Mouse (Mus musculus): ENCODE results near the gene Wdfy3.

Gene Wdfy3

DNA sequence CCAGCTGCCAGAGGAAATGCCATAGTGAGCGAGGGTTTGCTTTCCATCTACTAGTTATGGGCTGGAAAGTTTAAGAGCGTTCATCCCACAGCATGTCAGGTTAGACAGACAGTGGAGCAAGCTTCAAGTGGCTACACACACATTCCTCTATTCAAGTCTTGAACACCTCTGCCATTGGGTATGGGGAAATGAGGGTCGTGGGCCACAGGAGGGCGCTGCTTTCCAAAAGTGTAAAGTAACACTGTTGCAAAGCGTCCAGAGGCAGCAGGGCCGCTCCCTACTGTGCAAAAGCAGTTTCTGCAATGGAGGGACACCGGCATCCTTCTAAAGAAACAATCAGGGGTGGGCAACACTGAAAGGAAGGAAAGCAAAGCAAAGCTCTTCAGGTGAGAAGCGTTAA is 235.8 kb downstream of the Wdfy3 start:
- no peak for DNase-seq (ENCODE audit: extremely low spot score)

DNA sequence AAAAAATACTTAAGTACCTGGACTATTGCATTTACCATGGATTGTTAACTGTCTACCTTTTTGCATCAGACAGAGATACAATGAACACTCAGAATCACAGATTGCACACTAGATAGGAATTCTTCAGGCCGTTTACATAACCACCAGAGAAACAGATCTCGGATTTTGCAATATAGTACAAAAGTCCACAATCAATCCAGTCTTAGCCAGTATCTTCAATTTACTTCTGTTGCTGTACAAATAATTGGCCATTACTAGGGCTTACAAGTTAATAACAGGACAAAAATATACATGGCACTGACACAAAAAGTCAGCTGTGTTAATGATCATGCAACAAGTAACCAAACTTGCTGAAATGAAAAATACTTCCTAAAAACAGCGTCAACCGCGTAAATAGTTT is 236.7 kb downstream of the Wdfy3 start:
- no peak for DNase-seq (ENCODE audit: extremely low spot score)

DNA sequence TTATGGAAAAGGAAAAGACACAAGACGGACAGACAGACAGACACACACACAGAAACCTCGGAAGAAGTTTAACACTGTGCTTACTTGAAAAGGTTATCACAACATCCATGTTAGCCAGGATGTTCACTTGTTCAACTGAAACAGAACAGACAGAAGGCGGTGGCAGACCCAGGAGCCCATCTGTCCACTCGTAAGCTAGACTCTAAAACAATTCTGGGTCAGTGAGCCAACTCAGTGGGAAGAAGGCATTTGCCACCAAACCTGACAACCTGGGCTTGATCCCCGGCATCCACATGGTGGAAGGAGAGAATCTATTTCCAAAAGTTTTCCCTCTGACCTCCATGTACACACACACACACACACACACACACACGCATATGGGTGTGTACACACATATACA is 237.7 kb downstream of the Wdfy3 start:
- DNase-seq (ENCODE audit: extremely low spot score), result no peak

DNA sequence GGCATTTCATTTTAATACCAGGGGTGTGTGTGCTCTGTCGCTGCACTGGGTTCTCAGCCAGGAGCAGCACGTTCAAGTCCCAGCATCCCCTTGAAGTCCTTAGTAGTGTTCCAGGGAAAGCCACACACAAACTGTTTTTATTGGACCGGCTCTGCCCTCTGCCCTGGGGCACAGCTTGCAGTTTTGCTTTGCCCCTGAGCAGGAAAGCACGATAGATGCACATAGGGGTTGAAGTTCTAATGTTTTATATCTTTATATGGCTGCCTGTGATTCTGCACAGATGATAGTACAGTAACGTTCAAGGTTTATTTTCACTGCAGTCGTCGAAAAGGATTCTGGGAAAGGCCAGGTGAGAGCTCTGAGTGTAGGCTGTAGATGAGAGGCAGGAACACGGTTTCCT is 239.5 kb downstream of the Wdfy3 start:
- DNase-seq (ENCODE audit: extremely low spot score), result no peak

DNA sequence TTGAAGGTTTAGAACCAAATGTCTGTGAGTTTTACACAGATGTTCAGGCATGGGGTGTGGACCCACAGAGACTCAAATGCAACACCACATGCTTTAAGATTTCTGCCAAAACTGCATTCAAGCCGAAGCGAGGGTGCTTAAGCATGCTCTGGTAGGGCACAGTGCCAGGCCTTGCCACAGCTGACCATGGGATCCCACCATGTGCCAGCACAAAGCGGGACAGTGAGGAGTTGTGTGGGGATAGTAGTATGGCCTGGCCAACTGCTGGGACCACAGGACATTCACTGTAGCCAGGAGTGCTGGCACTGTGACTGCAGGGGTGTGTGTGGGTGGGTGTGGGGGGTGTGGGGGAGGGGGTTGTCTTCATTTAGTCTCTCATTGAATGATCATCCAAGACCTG is 240.8 kb downstream of the Wdfy3 start:
- DNase-seq (ENCODE audit: extremely low spot score), result no peak

DNA sequence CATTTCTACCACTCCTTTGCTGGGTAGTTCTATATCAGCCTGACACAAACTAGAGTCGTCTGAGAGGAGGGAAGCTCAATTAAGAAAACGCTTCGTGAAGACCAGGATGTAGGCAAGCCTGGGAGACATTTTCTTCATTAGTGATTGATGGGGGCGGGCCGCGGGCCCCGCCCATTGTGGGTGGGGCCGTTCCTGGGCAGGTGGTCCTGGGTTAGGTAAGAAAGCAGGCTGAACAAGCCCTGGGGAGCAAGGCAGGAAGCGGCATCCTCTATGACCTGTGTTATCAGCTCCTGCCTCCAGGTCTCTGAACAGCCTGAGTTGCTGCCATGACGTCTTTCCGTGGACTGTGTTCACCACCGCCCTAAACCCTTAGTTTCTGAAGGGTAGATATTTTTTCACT is 242.2 kb downstream of the Wdfy3 start:
- no peak for DNase-seq (ENCODE audit: extremely low spot score)

DNA sequence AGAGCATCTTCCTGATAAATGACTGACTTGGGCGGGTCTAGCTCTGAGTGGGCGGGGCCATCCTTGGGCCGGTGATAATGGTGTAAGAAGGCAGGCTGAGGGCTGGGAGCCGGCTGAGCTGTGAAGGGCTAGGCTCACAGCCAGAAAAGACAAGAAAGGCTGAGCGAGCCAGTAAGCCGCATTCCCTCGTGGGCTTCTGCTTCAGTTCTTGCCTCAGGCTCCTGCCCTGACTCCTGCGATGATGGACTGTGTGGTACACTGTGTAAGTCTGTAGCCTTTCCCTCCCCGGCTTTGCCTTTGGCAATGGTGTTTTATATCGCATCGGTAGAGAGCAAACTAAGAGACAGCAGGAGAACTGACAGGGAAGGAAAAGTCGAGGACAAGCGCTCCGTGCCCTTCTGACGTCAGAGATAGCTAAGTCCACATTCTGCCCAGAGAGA is 243.2 kb downstream of the Wdfy3 start:
- DNase-seq (ENCODE audit: extremely low spot score), result peak; percentile 67

DNA sequence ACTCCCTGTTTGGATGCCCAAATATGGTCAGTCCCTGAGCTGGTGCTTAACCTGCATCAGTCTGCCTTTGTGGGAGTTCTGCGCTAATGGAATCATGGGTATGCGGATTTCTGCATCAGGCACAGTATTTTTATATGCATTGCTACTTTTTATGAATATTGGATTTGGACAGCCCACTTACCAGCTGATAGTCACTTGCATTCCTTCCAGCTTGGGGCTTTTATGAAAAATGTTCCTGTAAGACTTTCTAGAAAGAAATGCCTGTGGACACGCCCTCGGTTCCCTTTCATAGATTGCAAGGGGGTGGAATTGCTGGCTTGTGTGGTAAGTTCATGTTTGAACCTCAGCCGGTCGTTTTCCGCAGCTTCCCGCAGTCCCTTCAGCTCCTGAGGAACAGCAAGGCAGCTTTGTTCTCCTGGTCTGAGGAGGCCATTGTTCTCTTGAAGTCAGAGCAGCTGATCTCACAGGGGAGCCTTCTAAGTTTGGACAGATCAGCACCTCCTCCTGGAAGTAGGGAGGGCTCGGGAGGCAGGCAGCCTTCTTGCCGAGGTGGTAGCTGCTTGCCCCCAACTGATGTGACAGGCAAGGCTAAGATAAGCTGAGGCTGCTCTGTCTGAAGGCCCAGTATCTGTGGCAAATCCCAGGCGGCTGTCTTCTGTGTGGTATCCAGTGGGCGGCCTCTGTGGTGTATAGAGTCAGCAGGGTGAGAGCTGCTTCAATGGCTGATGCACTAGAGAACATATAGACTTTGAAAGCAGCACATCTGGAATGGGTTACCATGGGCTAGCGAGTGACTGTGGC is 244.4 kb downstream of the Wdfy3 start:
- peak; percentile 36 for DNase-seq (ENCODE audit: extremely low spot score)

DNA sequence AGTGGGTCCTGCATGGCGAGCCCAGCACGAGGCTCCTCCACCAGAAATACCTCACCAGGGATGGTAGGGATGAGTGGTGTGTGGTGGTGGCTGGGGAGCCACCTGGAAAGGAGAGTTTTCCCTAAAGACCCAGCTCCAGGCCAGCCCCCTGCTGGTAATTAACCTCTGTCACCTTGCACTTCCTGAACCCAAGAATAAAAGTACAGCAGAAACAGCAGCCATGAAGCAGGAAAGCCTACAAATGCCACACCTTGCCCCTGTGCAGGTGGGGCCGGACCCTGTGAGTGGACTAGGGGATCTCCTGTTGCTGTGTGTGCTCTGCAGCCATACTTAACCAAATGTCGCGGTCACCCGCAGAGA is 247.4 kb downstream of the Wdfy3 start:
- no peak for DNase-seq (ENCODE audit: extremely low spot score)

DNA sequence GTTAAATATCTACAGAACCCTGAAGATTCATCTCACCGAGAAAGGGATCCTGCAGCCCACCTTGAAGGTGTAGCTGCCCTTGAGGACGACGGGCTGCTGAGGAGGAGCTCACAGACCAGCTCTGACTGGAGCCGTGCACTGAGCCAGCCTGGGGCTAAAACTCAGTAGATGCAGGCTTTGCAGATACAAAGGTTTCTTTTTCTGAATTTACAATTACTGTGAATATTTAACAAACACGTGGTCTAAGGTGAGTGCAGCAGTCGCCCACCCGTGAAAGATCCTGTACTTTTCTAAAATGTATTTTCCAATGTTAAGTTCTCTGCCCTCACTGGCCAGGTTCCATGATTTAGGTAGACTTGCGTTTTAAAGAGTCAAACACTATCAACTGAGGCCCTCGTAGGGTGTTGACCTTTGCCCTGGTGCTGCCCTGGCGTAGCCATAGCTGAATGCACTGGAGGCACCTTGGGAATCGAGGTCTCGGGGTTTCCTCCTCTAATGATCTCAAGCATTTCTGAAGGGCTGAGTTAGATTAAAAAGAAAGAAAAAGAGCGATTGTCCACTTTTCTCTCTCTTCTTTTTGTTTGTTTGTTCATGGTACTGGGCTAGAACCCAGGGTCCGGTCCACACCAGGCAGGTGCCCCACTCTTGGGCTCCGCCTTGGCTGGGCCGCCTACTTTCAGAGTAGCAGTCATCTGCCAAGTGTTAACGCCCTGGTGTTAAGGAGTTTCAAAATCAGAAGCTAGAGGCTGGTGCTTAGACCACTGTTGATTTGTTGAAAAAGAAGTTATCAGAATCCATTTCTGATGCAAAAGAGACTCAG is 248.0 kb downstream of the Wdfy3 start:
- DNase-seq (ENCODE audit: extremely low spot score), result no peak

DNA sequence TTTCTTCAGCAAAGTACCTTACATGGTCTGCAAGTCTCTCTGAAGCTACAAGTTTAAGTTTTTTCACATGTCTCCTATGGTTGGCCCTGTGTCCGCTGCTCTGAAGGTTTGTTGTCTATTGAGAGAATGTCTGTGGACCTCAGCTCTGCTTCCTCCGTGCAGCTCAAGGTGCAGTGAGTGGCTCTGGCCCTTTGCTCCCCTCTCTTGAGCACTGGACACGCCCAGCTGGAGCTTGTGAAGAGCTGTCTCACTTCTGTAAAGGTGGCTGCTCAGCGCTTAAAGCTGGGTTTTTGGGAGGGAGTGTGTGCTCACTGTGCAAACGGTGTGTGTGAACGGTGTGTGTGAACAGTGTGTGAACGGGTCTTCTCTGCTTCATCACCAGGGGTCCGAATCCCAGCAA is 248.7 kb downstream of the Wdfy3 start:
- DNase-seq (ENCODE audit: extremely low spot score), result no peak

DNA sequence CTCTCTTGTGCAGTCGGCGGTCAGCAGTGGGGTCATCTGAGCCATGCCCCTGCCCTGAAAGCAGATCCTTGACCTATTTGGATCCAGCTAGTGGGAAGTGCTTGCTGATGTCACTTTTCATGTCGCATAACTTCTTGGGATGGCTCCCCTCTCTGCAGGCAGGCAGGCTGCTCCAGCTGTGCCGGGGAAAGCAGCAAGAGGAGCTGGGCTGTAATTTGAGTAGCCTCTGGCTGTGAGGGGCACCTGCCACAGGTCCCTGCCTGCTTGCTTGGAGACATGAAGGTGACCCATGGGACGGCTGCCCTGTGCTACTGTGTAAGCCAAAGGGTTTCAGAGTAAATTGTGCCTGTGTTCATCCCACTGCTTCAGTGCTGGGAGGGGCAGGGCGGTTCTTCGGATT is 249.9 kb downstream of the Wdfy3 start:
- peak; percentile 32 for DNase-seq (ENCODE audit: extremely low spot score)

DNA sequence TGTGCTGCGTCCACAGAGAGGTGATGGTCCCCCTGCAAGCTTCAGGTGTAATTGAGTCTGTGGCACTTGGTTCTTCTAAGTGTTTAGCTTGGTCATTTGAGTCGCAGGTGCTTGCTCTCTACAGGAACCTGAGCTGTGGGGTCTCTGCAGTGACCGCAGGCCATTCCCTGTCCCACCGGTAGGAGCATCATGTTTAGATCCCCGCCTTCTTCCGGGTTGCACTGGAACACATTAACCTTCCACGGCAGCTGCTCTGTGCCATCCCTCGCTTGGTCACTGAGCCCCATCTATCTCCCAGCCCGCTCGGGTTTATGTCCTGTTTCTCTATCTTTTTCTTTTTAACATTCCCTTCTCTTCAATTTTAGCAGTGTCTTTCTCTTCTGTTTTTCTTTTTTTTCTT is 250.5 kb downstream of the Wdfy3 start:
- no peak for DNase-seq (ENCODE audit: extremely low spot score)

DNA sequence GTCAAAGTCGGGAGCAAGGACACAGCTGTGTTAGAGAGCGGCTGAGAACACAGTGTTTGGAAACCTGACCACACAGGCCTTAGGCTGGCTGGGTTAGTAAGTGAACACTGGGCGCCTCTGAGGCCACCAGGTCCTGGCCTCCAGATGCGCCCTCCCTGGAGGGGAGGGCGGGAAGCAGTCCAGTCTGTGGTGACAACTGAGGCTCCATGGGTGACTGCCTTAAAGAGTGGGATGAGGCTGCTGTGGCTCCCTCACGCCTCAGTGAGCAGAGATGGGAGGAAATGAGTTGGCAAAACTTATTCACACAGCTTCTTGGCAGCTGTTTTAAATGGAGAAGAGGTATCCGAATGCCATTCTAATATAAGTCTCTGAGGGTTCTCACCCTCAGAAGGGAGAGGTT is 252.9 kb downstream of the Wdfy3 start:
- DNase-seq (ENCODE audit: extremely low spot score), result no peak

DNA sequence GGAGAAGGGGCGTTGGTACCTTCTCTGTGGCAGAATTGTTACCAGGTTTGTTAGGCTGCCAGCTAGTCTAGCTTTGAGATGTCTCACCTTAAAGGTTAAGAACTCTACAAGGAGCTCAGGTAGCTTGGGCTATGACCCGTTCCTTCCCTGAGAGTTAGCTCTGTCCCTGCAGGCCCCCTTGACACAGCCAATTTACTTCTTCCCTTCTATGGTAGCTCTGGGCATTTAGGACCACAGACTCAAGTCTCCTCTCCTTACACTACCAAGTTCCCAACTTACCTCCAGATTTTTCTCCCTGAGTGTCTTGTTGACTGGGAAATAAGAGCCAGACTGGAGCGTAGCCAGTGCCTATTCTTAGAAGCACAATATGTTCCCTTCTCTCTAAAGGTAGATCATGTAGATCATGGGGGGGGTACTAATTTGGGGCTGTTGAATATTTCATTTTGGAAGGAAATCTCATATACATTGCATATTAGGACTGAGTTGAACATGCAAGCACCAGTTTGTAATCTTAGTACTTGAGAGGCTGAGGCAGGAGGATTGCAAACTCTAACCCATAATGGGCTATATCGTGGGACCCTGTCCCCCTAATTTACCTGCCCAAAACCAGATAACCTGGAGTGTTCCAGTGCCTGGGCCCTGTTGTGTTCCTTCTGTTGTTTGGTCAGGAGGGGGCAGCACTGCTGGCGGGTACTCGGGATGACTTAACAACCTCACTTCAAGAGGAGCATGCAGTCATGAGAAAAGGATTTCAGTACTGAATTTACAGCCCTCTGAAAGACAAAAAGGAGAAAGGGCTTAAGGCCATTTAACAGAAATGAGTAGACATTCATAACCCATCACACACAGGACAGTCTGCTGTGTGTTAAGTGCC is 258.2 kb downstream of the Wdfy3 start:
- DNase-seq (ENCODE audit: extremely low spot score), result no peak

DNA sequence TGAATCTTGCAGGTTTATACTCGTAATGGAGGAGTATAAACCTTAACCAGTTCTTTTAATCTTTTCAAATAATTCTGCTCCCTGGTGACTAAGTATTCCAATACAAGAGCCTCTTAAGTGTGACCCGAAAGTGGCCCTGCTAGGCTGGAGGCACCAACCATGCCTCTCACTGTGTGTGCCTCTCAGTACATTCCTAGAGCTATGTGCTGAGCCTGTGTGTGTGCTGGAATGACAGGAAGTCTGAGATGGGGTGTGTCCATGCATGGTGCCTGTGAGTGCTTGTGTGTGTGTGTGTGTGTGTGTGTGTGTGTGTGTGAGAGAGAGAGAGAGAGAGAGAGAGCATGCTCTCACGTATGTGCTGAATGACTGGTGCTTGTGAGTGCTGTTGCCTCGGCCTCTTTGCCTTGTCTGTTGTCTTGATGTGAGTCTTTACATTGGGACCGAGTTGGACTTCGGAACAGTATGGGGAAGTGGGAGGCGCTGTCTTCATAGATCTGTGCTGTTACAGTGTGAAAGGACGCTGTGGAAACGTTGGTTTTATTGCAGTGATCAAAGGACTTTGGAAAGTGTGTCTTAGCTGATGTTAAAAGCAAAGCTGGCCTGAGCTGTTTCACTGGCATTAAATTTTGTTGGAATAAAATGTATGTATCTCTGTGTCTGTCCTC is 267.2 kb downstream of the Wdfy3 start:
- DNase-seq (ENCODE audit: extremely low spot score), result no peak

DNA sequence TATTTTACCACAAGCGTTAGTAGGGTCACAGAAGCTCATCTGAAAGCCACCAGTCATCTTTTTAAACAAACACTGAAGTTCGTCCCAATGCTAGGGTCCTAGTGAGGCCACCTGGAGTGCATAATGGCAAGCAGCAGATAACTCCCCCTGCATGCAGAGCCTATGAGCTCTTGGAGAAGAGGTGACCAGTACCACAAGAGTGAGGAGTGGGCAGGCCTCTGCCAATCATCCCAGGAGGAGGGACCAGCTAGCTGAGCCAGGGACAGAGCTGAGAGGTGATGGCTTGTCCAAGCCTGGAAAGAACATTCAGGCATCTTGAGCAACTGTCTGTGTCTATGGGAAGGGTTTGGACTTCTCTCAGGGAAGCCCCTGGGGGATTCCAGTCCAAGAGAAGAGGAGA is 267.8 kb downstream of the Wdfy3 start:
- DNase-seq (ENCODE audit: extremely low spot score), result no peak

DNA sequence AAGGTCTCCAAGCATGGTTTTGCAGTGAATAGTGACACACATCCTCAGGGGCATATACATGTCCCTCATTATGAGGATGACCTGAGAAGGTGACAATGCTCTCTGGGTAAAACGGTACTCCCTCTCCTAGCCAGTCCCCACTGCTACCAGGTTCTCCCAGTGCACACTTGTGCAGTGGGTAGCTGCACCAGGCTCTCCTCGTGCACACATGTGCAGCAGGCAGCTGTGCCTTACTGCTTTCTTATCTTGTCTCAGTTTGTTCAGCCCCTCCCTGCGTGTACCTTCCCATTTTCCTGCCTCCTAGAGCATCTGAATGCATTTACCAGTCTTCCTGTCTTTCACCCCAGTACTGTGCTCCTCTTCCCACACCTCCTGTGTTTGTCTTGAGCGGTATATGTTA is 277.1 kb downstream of the Wdfy3 start:
- DNase-seq (ENCODE audit: extremely low spot score), result no peak

DNA sequence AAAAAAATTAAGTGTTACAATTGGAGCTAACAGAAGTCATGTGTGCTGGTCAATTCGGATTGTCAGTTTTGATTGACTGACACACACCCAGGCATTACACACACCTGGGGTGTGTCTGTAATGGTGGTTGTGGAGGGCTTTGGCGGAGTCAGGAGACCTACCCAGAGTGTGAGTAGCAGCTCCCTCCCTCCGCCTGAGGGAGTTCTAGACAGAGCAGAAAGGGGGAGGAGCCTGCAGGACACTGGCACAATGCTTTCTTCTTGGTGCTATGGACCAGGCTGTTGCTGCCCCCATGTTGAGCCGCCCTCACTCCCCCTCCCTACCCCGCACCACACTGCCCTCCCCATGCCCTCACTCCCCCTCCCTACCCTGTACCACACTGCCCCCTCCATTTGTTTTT is 279.2 kb downstream of the Wdfy3 start:
- no peak for DNase-seq (ENCODE audit: extremely low spot score)

DNA sequence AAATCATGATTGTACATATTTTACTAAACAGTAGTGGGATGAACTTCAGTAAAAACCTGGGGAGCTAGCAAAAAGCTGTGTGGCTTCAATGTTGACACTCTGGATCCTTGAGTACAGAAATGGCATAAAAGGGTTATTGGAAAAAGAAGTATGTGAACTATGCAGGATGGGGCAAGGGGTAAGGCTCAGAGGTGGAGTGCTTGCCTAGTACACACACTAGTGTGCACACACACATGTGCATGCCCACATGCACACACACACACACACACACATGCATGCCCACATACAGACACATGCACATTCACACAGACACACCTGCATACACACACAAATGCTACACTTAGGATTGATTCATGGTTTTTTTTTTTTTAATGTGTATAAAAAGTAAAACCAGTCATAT is 280.0 kb downstream of the Wdfy3 start:
- DNase-seq (ENCODE audit: extremely low spot score), result no peak

DNA sequence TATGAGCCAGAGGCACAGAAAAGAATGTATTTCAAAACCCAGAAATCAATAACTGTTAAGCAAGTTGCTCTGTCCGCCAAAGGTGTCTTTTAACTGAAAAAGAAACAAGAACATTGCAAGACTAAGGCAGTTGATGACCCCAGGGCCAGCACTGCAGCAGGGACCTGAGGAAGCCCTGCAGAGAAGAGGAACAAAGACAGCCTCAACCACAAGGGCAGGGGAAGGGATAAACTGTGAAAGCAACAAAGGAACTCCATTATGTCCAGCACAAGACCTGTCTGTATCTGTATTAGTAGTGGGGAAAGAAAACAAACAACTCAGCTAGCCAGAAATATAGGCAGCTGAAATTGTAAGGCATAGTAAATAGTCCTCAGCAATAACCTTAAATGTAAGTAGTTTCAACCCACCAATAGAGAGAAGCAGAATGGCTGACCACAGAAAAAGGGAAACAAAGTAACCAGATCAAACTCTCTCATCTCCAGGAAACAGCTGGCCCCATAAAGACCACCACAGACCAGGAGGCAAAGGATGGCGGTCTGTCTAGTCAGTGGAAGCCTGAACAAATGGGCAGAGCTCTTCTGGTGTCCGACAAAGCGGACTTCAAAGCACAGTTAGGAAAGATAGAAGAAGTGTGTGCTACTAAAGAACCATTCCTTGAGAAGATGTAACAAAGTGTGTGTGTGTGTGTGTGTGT is 283.7 kb downstream of the Wdfy3 start:
- no peak for DNase-seq (ENCODE audit: extremely low spot score)

Measured in embryo, embryonic 9.5 days (tissue).